Mouse (Mus musculus) CH12F3 (cell line): ENCODE measurements around the gene Adam23.

ENCODE experiments used
- in situ Hi-C: fragments of 300-500 bp; cut with MboI; formaldehyde crosslinking; loops from 2 replicates; pipeline ENCODE4 v1.14.3; 2020; ENCODE audit warnings: low sequenced_read_pairs

Adam23 gene

GRCm38 (mm10) chr1:63445656-63446046 lies at the start of gene Adam23:
TSS of gene Adam23 (plus strand) at chr1:63445891.
- in situ Hi-C loops = no loop called here

GRCm38 (mm10) chr1:63401130-63401529 lies 44.6 kb upstream of the Adam23 start:
- in situ Hi-C loops = no loop called here

- in situ Hi-C loops = no loop called here
Observed at GRCm38 (mm10) chr1:63403601-63404000, 42.1 kb upstream of the Adam23 start.

GRCm38 (mm10) chr1:63408344-63408743 lies 37.3 kb upstream of the Adam23 start:
- in situ Hi-C loops = no loop called here

- in situ Hi-C loops = no loop called here
Observed at GRCm38 (mm10) chr1:63418491-63418890, 27.2 kb upstream of the Adam23 start.

GRCm38 (mm10) chr1:63430668-63431067 lies 15.0 kb upstream of the Adam23 start:
- in situ Hi-C loops = no loop called here

- in situ Hi-C loops = no loop called here
Observed at GRCm38 (mm10) chr1:63431166-63431565, 14.5 kb upstream of the Adam23 start.

GRCm38 (mm10) chr1:63431842-63432241 lies 13.8 kb upstream of the Adam23 start:
- in situ Hi-C loops = no loop called here

- in situ Hi-C loops = no loop called here
Observed at GRCm38 (mm10) chr1:63434052-63434451, 11.6 kb upstream of the Adam23 start.

GRCm38 (mm10) chr1:63437529-63437928 lies 8.2 kb upstream of the Adam23 start:
- in situ Hi-C loops = no loop called here

- in situ Hi-C loops = no loop called here
Observed at GRCm38 (mm10) chr1:63442186-63442585, 3.5 kb upstream of the Adam23 start.

GRCm38 (mm10) chr1:63442616-63443015 lies 3.1 kb upstream of the Adam23 start:
- in situ Hi-C loops = no loop called here

- in situ Hi-C loops = no loop called here
Observed at GRCm38 (mm10) chr1:63445149-63445609, 512 bp upstream of the Adam23 start.

- in situ Hi-C loops = no loop called here
Observed at GRCm38 (mm10) chr1:63446047-63446704, 485 bp downstream of the Adam23 start.

- in situ Hi-C loops = no loop called here
Observed at GRCm38 (mm10) chr1:63446721-63447120, 1.0 kb downstream of the Adam23 start.

- in situ Hi-C loops = no loop called here
Observed at GRCm38 (mm10) chr1:63450091-63450490, 4.4 kb downstream of the Adam23 start.

GRCm38 (mm10) chr1:63453332-63453887 lies 7.7 kb downstream of the Adam23 start:
- in situ Hi-C loops = no loop called here

GRCm38 (mm10) chr1:63457801-63458519 lies 12.3 kb downstream of the Adam23 start:
- in situ Hi-C loops = no loop called here

- in situ Hi-C loops = no loop called here
Observed at GRCm38 (mm10) chr1:63459151-63459550, 13.5 kb downstream of the Adam23 start.

- in situ Hi-C loops = no loop called here
Observed at GRCm38 (mm10) chr1:63459926-63460325, 14.2 kb downstream of the Adam23 start.

- in situ Hi-C loops = no loop called here
Observed at GRCm38 (mm10) chr1:63464441-63464840, 18.8 kb downstream of the Adam23 start.

- in situ Hi-C loops = no loop called here
Observed at GRCm38 (mm10) chr1:63473272-63473671, 27.6 kb downstream of the Adam23 start.
